Mouse (Mus musculus): ENCODE measurements around the gene Dst. TPM values are rescaled to one million over a fixed set of nuclear protein-coding genes. Genes with fewer than 3 reads are reported as not detected.

Gene Dst
- total RNA-seq, 4 experiments from 2014 or later = 366 to 489 (median 444) TPM

GRCm38 (mm10) chr1:34099439-34099838, 191.4 kb downstream of the Dst start:
- no peak for DNase-seq (ENCODE audit: low spot score)

- no peak for DNase-seq (ENCODE audit: low spot score)
Observed at GRCm38 (mm10) chr1:34100385-34100784, 192.4 kb downstream of the Dst start.

- no peak for DNase-seq (ENCODE audit: low spot score)
Observed at GRCm38 (mm10) chr1:34102604-34103003, 194.6 kb downstream of the Dst start.

- no peak for DNase-seq (ENCODE audit: low spot score)
Observed at GRCm38 (mm10) chr1:34103176-34103575, 195.2 kb downstream of the Dst start.

- no peak for DNase-seq (ENCODE audit: low spot score)
Observed at GRCm38 (mm10) chr1:34103713-34104172, 195.7 kb downstream of the Dst start.

GRCm38 (mm10) chr1:34104846-34105245, 196.8 kb downstream of the Dst start:
- no peak for DNase-seq (ENCODE audit: low spot score)

- DNase-seq (ENCODE audit: low spot score) = no peak
Observed at GRCm38 (mm10) chr1:34106606-34107005, 198.6 kb downstream of the Dst start.

GRCm38 (mm10) chr1:34107076-34107475, 199.1 kb downstream of the Dst start:
- no peak for DNase-seq (ENCODE audit: low spot score)

GRCm38 (mm10) chr1:34109599-34110210, 201.7 kb downstream of the Dst start:
- DNase-seq (ENCODE audit: low spot score) = no peak

- no peak for DNase-seq (ENCODE audit: low spot score)
Observed at GRCm38 (mm10) chr1:34110862-34111261, 202.8 kb downstream of the Dst start.

- no peak for DNase-seq (ENCODE audit: low spot score)
Observed at GRCm38 (mm10) chr1:34111954-34112353, 203.9 kb downstream of the Dst start.

GRCm38 (mm10) chr1:34116444-34116843, 208.4 kb downstream of the Dst start:
- no peak for DNase-seq (ENCODE audit: low spot score)

- DNase-seq (ENCODE audit: low spot score) = no peak
Observed at GRCm38 (mm10) chr1:34117056-34117455, 209.0 kb downstream of the Dst start.

- no peak for DNase-seq (ENCODE audit: low spot score)
Observed at GRCm38 (mm10) chr1:34117709-34118108, 209.7 kb downstream of the Dst start.

- DNase-seq (ENCODE audit: low spot score) = peak; percentile 63
Observed at GRCm38 (mm10) chr1:34120066-34120465, 212.0 kb downstream of the Dst start.

GRCm38 (mm10) chr1:34120602-34121001, 212.6 kb downstream of the Dst start:
- DNase-seq (ENCODE audit: low spot score) = no peak

GRCm38 (mm10) chr1:34121157-34122015, 213.4 kb downstream of the Dst start:
- peak; percentile 87 for DNase-seq (ENCODE audit: low spot score)

- DNase-seq (ENCODE audit: low spot score) = no peak
Observed at GRCm38 (mm10) chr1:34122198-34122597, 214.2 kb downstream of the Dst start.

- no peak for DNase-seq (ENCODE audit: low spot score)
Observed at GRCm38 (mm10) chr1:34122905-34123304, 214.9 kb downstream of the Dst start.

GRCm38 (mm10) chr1:34123334-34123733, 215.3 kb downstream of the Dst start:
- no peak for DNase-seq (ENCODE audit: low spot score)

GRCm38 (mm10) chr1:34124376-34124775, 216.4 kb downstream of the Dst start:
- DNase-seq (ENCODE audit: low spot score) = no peak

- no peak for DNase-seq (ENCODE audit: low spot score)
Observed at GRCm38 (mm10) chr1:34125148-34125547, 217.1 kb downstream of the Dst start.

All from heart, adult 8-10 months (tissue).